Mouse (Mus musculus) forebrain, embryonic 14.5 days (tissue): ENCODE results near the gene Arhgef7. TPM values are rescaled to one million over a fixed set of nuclear protein-coding genes. Genes with fewer than 3 reads are reported as not detected.
A peak's percentile ranks its signal among the peaks of the same experiment; 100 is the strongest.

Source experiments
- ATAC-seq: fragments of 200-750 bp; cut with Nextera tagmentation; 2 replicates; pipeline ENCODE4 v1.8.0; 2017; ENCODE audit warnings: mild to moderate bottlenecking, moderate library complexity
- DNase-seq: peaks from one replicate; pipeline ENCODE4 v3.0.0-alpha.2; 2015; ENCODE audit warnings: low spot score
- H3K27ac ChIP-seq: fragments of 300-500 bp; sonication (generic); 2 replicates; pipeline ENCODE4 v1.5.1; 2014; ENCODE audit warnings: low read depth, mild to moderate bottlenecking, control low read depth, low read length, moderate library complexity
- H3K27me3 ChIP-seq: fragments of 300-500 bp; sonication (generic); replicated peaks from 2 replicates; pipeline ENCODE4 v1.6.1; 2014; ENCODE audit warnings: low read length, control low read depth, mixed read lengths; ENCODE audit not compliant: control insufficient read depth, insufficient read depth
- H3K36me3 ChIP-seq: fragments of 300-500 bp; sonication (generic); 2 replicates; pipeline ENCODE4 v1.6.1; 2014; ENCODE audit warnings: low read length, control low read depth; ENCODE audit not compliant: control insufficient read depth, insufficient read depth
- H3K4me1 ChIP-seq: fragments of 300-500 bp; sonication (generic); 2 replicates; pipeline ENCODE4 v1.6.1; 2014; ENCODE audit warnings: antibody characterized with exemption, low read length, control low read depth; ENCODE audit not compliant: control insufficient read depth, insufficient read depth
- H3K4me2 ChIP-seq: fragments of 300-500 bp; sonication (generic); 2 replicates; pipeline ENCODE4 v1.6.1; 2014; ENCODE audit warnings: mild to moderate bottlenecking, control low read depth, low read length
- H3K4me3 ChIP-seq: fragments of 300-500 bp; sonication (generic); 2 replicates; pipeline ENCODE4 v1.5.1; 2014; ENCODE audit warnings: low read depth, low read length, control low read depth
- H3K9ac ChIP-seq: fragments of 300-500 bp; sonication (generic); 2 replicates; pipeline ENCODE4 v1.6.1; 2014; ENCODE audit warnings: mild to moderate bottlenecking, low read length, control low read depth, moderate library complexity
- H3K9me3 ChIP-seq: fragments of 300-500 bp; sonication (generic); replicated peaks from 2 replicates; pipeline ENCODE4 v1.6.1; 2016; ENCODE audit warnings: low read length, control low read depth, mixed read lengths; ENCODE audit not compliant: control insufficient read depth
- WGBS: fragments of 180-500 bp; shearing (Covaris S2); extraction: QIAGEN DNeasy Blood & Tissue Kit; methylation state at CpG from one replicate; pipeline ENCODE4 v1.1.7; 2014; 5-methylcytosine and 5-hydroxymethylcytosine counted together
- polyA plus RNA-seq: library from polyadenylated mRNA; unstranded; fragments of >200 nt; fragmentation: Nextera tagmentation; extraction: Ambion mirVana; gene quantifications from 2 replicates; pipeline ENCODE4 v1.2.1, GENCODE M21; 2014

Arhgef7 gene
- polyA plus RNA-seq, 1 experiment from 2014 or later = 62.2 TPM

GRCm38 (mm10) chr8:11707701-11708100 is 19.8 kb upstream of the Arhgef7 start:
- Histone ChIP-seq H3K27me3 (no peaks in the 10 kb centered on the region), H3K4me3 (no peak overlapping the region), H3K9ac (no peak overlapping the region), H3K4me2 (no peak overlapping the region), H3K4me1 (no peaks in the 10 kb centered on the region), H3K27ac (no peak overlapping the region), H3K9me3 (no peaks in the 10 kb centered on the region), H3K36me3 (no peaks in the 10 kb centered on the region)
- ATAC-seq = no peak
- 20% methylated on average over 3 of the region's 3 CpGs for WGBS
- DNase-seq = no peak

- DNase-seq (no peak), ATAC-seq (no peak)
- H3K4me2 ChIP-seq = no peak overlapping the region
- WGBS = 63% methylated on average over 2 of the region's 2 CpGs
- H3K9me3 ChIP-seq = no peaks in the 10 kb centered on the region
- H3K4me1 ChIP-seq = no peaks in the 10 kb centered on the region
- no peaks in the 10 kb centered on the region for H3K27me3 ChIP-seq
- no peak overlapping the region for H3K9ac ChIP-seq
- no peak overlapping the region for H3K4me3 ChIP-seq
- no peaks in the 10 kb centered on the region for H3K36me3 ChIP-seq
- no peak overlapping the region for H3K27ac ChIP-seq
Measured at GRCm38 (mm10) chr8:11708815-11709214, 18.7 kb upstream of the Arhgef7 start.

- ATAC-seq = no peak
- no peaks in the 10 kb centered on the region for H3K27me3 ChIP-seq
- no peak overlapping the region for H3K27ac ChIP-seq
- H3K4me1 ChIP-seq = no peaks in the 10 kb centered on the region
- H3K4me2 ChIP-seq = no peak overlapping the region
- H3K4me3 ChIP-seq = no peak overlapping the region
- DNase-seq = no peak
- 74% methylated on average over 3 of the region's 3 CpGs for WGBS
- no peaks in the 10 kb centered on the region for H3K9me3 ChIP-seq
- H3K36me3 ChIP-seq = no peaks in the 10 kb centered on the region
- H3K9ac ChIP-seq = no peak overlapping the region
Measured at GRCm38 (mm10) chr8:11709542-11709941, 18.0 kb upstream of the Arhgef7 start.

- no peak overlapping the region for H3K9ac ChIP-seq
- no peaks in the 10 kb centered on the region for H3K4me1 ChIP-seq
- no peaks in the 10 kb centered on the region for H3K9me3 ChIP-seq
- H3K4me3 ChIP-seq = no peak overlapping the region
- ATAC-seq (no peak), DNase-seq (no peak)
- H3K36me3 ChIP-seq = no peaks in the 10 kb centered on the region
- WGBS = 34% methylated on average over 5 of the region's 5 CpGs
- no peak overlapping the region for H3K27ac ChIP-seq
- H3K27me3 ChIP-seq = no peaks in the 10 kb centered on the region
- no peak overlapping the region for H3K4me2 ChIP-seq
Measured at GRCm38 (mm10) chr8:11710415-11710814, 17.1 kb upstream of the Arhgef7 start.

GRCm38 (mm10) chr8:11712244-11712643 is 15.3 kb upstream of the Arhgef7 start:
- no peaks in the 10 kb centered on the region for H3K36me3 ChIP-seq
- no peak overlapping the region for H3K4me3 ChIP-seq
- WGBS = 88% methylated on average over 6 of the region's 6 CpGs
- no peak overlapping the region for H3K4me2 ChIP-seq
- H3K4me1 ChIP-seq = no peaks in the 10 kb centered on the region
- H3K27ac ChIP-seq = no peak overlapping the region
- no peak for DNase-seq
- no peak overlapping the region for H3K9ac ChIP-seq
- no peaks in the 10 kb centered on the region for H3K27me3 ChIP-seq
- H3K9me3 ChIP-seq = no peaks in the 10 kb centered on the region
- no peak for ATAC-seq

- 82% methylated on average over 4 of the region's 4 CpGs for WGBS
- H3K27ac ChIP-seq = no peak overlapping the region
- H3K36me3 ChIP-seq = no peaks in the 10 kb centered on the region
- no peaks in the 10 kb centered on the region for H3K27me3 ChIP-seq
- ATAC-seq (no peak), DNase-seq (no peak)
- no peak overlapping the region for H3K4me3 ChIP-seq
- no peak overlapping the region for H3K9ac ChIP-seq
- no peak overlapping the region for H3K4me2 ChIP-seq
- no peaks in the 10 kb centered on the region for H3K4me1 ChIP-seq
- H3K9me3 ChIP-seq = no peaks in the 10 kb centered on the region
Measured at GRCm38 (mm10) chr8:11717194-11717593, 10.3 kb upstream of the Arhgef7 start.

- WGBS = 1% methylated on average over 22 of the region's 22 CpGs
- Histone ChIP-seq H3K27ac (peak overlapping the region; percentile 100), H3K4me2 (peak overlapping the region; percentile 73), H3K27me3 (no peaks in the 10 kb centered on the region), H3K4me3 (peak overlapping the region; percentile 73), H3K36me3 (0 out of 2 replicates have a peak, but pooled peaks cover 3% of the 10 kb centered on the region), H3K9me3 (no peaks in the 10 kb centered on the region), H3K9ac (peak overlapping the region; percentile 99), H3K4me1 (peaks cover 20% of the 10 kb centered on the region)
- ATAC-seq (peak; percentile 36; the same call in 1 of the 2 replicates), DNase-seq (no peak)
Measured at GRCm38 (mm10) chr8:11727273-11727650, 259 bp upstream of the Arhgef7 start.

GRCm38 (mm10) chr8:11728482-11729295 is 1.2 kb downstream of the Arhgef7 start:
- Histone ChIP-seq H3K27ac (peak overlapping the region; percentile 100), H3K9ac (peak overlapping the region; percentile 99), H3K9me3 (no peaks in the 10 kb centered on the region), H3K36me3 (0 out of 2 replicates have a peak, but pooled peaks cover 3% of the 10 kb centered on the region), H3K4me1 (peaks cover 20% of the 10 kb centered on the region), H3K4me3 (peak overlapping the region; percentile 73), H3K4me2 (peak overlapping the region; percentile 73), H3K27me3 (no peaks in the 10 kb centered on the region)
- ATAC-seq = peak; percentile 57
- DNase-seq = peak; percentile 70
- 1% methylated on average over 61 of the region's 61 CpGs for WGBS

- no peak for ATAC-seq
- H3K9me3 ChIP-seq = no peaks in the 10 kb centered on the region
- H3K27me3 ChIP-seq = no peaks in the 10 kb centered on the region
- peaks cover 20% of the 10 kb centered on the region for H3K4me1 ChIP-seq
- H3K4me3 ChIP-seq = peak overlapping the region; percentile 73
- H3K4me2 ChIP-seq = peak overlapping the region; percentile 73
- H3K9ac ChIP-seq = peak overlapping the region; percentile 35
- H3K36me3 ChIP-seq = peaks cover 14% of the 10 kb centered on the region
- 67% methylated on average over 12 of the region's 12 CpGs for WGBS
- H3K27ac ChIP-seq = no peak overlapping the region
- no peak for DNase-seq
Measured at GRCm38 (mm10) chr8:11730271-11730940, 2.9 kb downstream of the Arhgef7 start.
